Mouse (Mus musculus): ENCODE data around the gene Wdr4. TPM values are rescaled to one million over a fixed set of nuclear protein-coding genes. Genes with fewer than 3 reads are reported as not detected.

Gene Wdr4
- polyA plus RNA-seq, 1 experiment: 20.7 TPM

- DNase-seq (ENCODE audit: low read depth, low spot score): no peak
- WGBS: 81% methylated on average over 12 of the region's 12 CpGs
These were observed 17.4 kb downstream of the Wdr4 start for GRCm38 (mm10) chr17:31502261-31502927.

GRCm38 (mm10) chr17:31500908-31501307 is 18.9 kb downstream of the Wdr4 start:
- DNase-seq (ENCODE audit: low read depth, low spot score): no peak
- 74% methylated on average over 3 of the region's 3 CpGs for WGBS

- DNase-seq (ENCODE audit: low read depth, low spot score): no peak
- 92% methylated on average over 8 of the region's 8 CpGs for WGBS
These were observed 19.4 kb downstream of the Wdr4 start for GRCm38 (mm10) chr17:31500416-31500815.

GRCm38 (mm10) chr17:31499725-31500124 is 20.1 kb downstream of the Wdr4 start:
- no peak for DNase-seq (ENCODE audit: low read depth, low spot score)
- WGBS: 96% methylated on average over 12 of the region's 12 CpGs

GRCm38 (mm10) chr17:31497726-31498125 is 22.1 kb downstream of the Wdr4 start:
- no peak for DNase-seq (ENCODE audit: low read depth, low spot score)
- WGBS: 87% methylated on average over 6 of the region's 6 CpGs

GRCm38 (mm10) chr17:31494989-31495388 is 24.8 kb downstream of the Wdr4 start:
- no peak for DNase-seq (ENCODE audit: low read depth, low spot score)
- WGBS: 92% methylated on average over 1 of the region's 1 CpGs

- WGBS: 0% methylated on average over 2 of the region's 2 CpGs
- DNase-seq (ENCODE audit: low read depth, low spot score): peak; percentile 39
These were observed 27.4 kb downstream of the Wdr4 start for GRCm38 (mm10) chr17:31492416-31492815.

- no peak for DNase-seq (ENCODE audit: low read depth, low spot score)
These were observed 28.4 kb downstream of the Wdr4 start for GRCm38 (mm10) chr17:31491355-31491754.

GRCm38 (mm10) chr17:31487433-31488060 is 32.2 kb downstream of the Wdr4 start:
- DNase-seq (ENCODE audit: low read depth, low spot score): no peak
- 29% methylated on average over 6 of the region's 6 CpGs for WGBS

- 80% methylated on average over 10 of the region's 10 CpGs for WGBS
- no peak for DNase-seq (ENCODE audit: low read depth, low spot score)
These were observed 33.1 kb downstream of the Wdr4 start for GRCm38 (mm10) chr17:31486616-31487198.

GRCm38 (mm10) chr17:31479108-31479844 is 40.5 kb downstream of the Wdr4 start:
- WGBS: 28% methylated on average over 11 of the region's 11 CpGs
- DNase-seq (ENCODE audit: low read depth, low spot score): no peak

- DNase-seq (ENCODE audit: low read depth, low spot score): no peak
- WGBS: 69% methylated on average over 7 of the region's 7 CpGs
These were observed 41.2 kb downstream of the Wdr4 start for GRCm38 (mm10) chr17:31478606-31479005.

GRCm38 (mm10) chr17:31474388-31474787 is 45.4 kb downstream of the Wdr4 start:
- 64% methylated on average over 6 of the region's 6 CpGs for WGBS
- DNase-seq (ENCODE audit: low read depth, low spot score): no peak

- 93% methylated on average over 5 of the region's 5 CpGs for WGBS
- no peak for DNase-seq (ENCODE audit: low read depth, low spot score)
These were observed 48.9 kb downstream of the Wdr4 start for GRCm38 (mm10) chr17:31470766-31471418.

- DNase-seq (ENCODE audit: low read depth, low spot score): no peak
- WGBS: 72% methylated on average over 5 of the region's 5 CpGs
These were observed 51.3 kb downstream of the Wdr4 start for GRCm38 (mm10) chr17:31468496-31468895.

- no peak for DNase-seq (ENCODE audit: low read depth, low spot score)
- WGBS: 96% methylated on average over 3 of the region's 3 CpGs
These were observed 52.9 kb downstream of the Wdr4 start for GRCm38 (mm10) chr17:31466854-31467253.

GRCm38 (mm10) chr17:31462506-31462905 is 57.3 kb downstream of the Wdr4 start:
- 92% methylated on average over 2 of the region's 2 CpGs for WGBS
- no peak for DNase-seq (ENCODE audit: low read depth, low spot score)

- 72% methylated on average over 4 of the region's 4 CpGs for WGBS
- DNase-seq (ENCODE audit: low read depth, low spot score): no peak
These were observed 59.4 kb downstream of the Wdr4 start for GRCm38 (mm10) chr17:31460416-31460815.

GRCm38 (mm10) chr17:31456723-31457567 is 62.8 kb downstream of the Wdr4 start:
- DNase-seq (ENCODE audit: low read depth, low spot score): no peak
- WGBS: 75% methylated on average over 18 of the region's 18 CpGs
